Mouse (Mus musculus): ENCODE results near the gene Pitpnc1. TPM values are rescaled to one million over a fixed set of nuclear protein-coding genes. Genes with fewer than 3 reads are reported as not detected.

Gene Pitpnc1
- total and polyA plus RNA-seq, 2 experiments: 3.5 to 9.4 TPM

DNA sequence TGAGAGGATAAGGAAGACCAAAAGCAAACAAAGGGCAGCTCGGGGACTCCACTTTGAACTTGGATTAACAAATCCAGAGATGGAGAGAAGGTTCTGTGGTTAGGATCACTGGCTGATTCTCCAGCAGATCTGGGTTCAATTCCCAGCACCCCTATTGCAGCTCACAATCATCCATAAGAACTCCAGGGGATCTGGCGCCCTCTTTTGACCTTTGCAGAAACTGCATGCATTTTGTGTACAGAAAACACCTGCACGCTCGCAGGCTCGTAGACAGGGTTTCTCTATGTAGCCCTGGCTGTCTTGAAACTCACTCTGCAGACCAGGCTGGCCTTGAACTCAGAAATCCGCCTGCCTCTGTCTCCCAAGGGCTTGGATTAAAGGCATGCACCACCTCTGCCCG, 219.0 kb downstream of the Pitpnc1 start:
- Histone ChIP-seq H3K9ac (ENCODE audit: low read depth, low read length) (no peak overlapping the region), H3K27ac (replicated peaks; ENCODE audit: insufficient read depth, low read depth, low read length) (no peak overlapping the region), H3K4me3 (ENCODE audit: insufficient read depth, low read depth, low read length) (no peak overlapping the region), H3K4me1 (ENCODE audit: control insufficient read depth, insufficient read depth, low read length) (no peaks in the 10 kb centered on the region), H3K36me3 (ENCODE audit: control insufficient read depth, insufficient read depth, low read length) (peaks cover 21% of the 10 kb centered on the region; the same call in 1 of the 2 replicates), H3K79me2 (ENCODE audit: control insufficient read depth, insufficient read depth, low read length) (peaks cover 3% of the 10 kb centered on the region; the same call in 1 of the 2 replicates), H3K27me3 (ENCODE audit: control insufficient read depth, insufficient read depth, low read length) (no peaks in the 10 kb centered on the region)
- WGBS: 95% methylated on average over 7 of the region's 7 CpGs
- DNase-seq (ENCODE audit: extremely low read depth, low read depth, low spot score): no peak
- TF ChIP-seq POLR2A (IDR thresholded peaks at IDR 0.05; ENCODE audit: extremely low read depth, insufficient read depth, low read length) (no peak), CTCF (IDR thresholded peaks at IDR 0.05; ENCODE audit: low read depth, low read length) (no peak; the same call in 1 of the 2 replicates)

DNA sequence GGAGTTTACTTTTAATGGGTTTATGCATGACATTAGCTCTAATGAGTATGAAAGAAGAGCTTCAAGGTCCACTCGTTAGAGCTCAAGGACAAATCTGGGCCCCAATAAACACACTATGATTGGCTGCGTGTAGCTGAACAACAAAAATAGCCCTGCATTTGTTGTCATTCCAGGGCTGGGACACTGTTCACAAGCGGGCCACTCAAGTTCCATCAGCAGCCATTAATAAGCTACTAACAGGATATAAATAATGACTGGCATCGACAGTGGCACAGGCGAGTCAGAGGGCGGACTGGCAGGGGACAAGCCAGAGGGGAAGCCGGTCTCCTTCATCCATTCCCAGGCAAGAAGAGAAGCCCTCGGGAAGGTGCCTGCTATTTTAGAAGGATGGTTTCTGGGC, 219.6 kb downstream of the Pitpnc1 start:
- Histone ChIP-seq H3K79me2 (ENCODE audit: control insufficient read depth, insufficient read depth, low read length) (peaks cover 3% of the 10 kb centered on the region; the same call in 1 of the 2 replicates), H3K4me1 (ENCODE audit: control insufficient read depth, insufficient read depth, low read length) (no peaks in the 10 kb centered on the region), H3K9ac (ENCODE audit: low read depth, low read length) (no peak overlapping the region), H3K27ac (replicated peaks; ENCODE audit: insufficient read depth, low read depth, low read length) (no peak overlapping the region), H3K27me3 (ENCODE audit: control insufficient read depth, insufficient read depth, low read length) (no peaks in the 10 kb centered on the region), H3K36me3 (ENCODE audit: control insufficient read depth, insufficient read depth, low read length) (peaks cover 21% of the 10 kb centered on the region; the same call in 1 of the 2 replicates), H3K4me3 (ENCODE audit: insufficient read depth, low read depth, low read length) (no peak overlapping the region)
- 96% methylated on average over 8 of the region's 8 CpGs for WGBS
- no peak for TF ChIP-seq CTCF (IDR thresholded peaks at IDR 0.05; ENCODE audit: low read depth, low read length)
- no peak for TF ChIP-seq POLR2A (IDR thresholded peaks at IDR 0.05; ENCODE audit: extremely low read depth, insufficient read depth, low read length)
- DNase-seq (ENCODE audit: extremely low read depth, low read depth, low spot score): no peak

DNA sequence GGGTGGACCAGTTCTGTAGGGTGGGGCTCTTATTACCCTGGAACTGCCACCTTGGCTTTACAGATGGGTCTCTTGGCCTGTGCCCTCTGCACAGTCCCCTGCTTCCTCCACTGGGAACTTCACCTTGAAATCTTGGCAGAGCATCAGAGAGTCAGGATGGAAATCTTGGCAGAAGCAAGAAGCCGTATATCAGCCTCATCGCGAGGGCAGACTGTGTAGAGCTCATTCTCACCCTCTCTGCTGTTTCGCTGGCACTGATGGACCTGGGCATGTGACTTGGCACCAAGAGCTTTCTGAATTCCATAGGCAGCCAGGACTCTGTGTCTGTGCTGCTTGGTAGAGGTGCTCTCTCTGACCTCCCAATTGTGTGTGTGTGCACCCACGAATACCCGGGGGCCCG, 221.7 kb downstream of the Pitpnc1 start:
- Histone ChIP-seq H3K4me3 (ENCODE audit: insufficient read depth, low read depth, low read length) (no peak overlapping the region), H3K27ac (replicated peaks; ENCODE audit: insufficient read depth, low read depth, low read length) (no peak overlapping the region), H3K36me3 (ENCODE audit: control insufficient read depth, insufficient read depth, low read length) (peaks cover 21% of the 10 kb centered on the region; the same call in 1 of the 2 replicates), H3K27me3 (ENCODE audit: control insufficient read depth, insufficient read depth, low read length) (no peaks in the 10 kb centered on the region), H3K9ac (ENCODE audit: low read depth, low read length) (no peak overlapping the region), H3K4me1 (ENCODE audit: control insufficient read depth, insufficient read depth, low read length) (no peaks in the 10 kb centered on the region), H3K79me2 (ENCODE audit: control insufficient read depth, insufficient read depth, low read length) (peaks cover 3% of the 10 kb centered on the region; the same call in 1 of the 2 replicates)
- no peak for DNase-seq (ENCODE audit: extremely low read depth, low read depth, low spot score)
- 79% methylated on average over 7 of the region's 7 CpGs for WGBS
- no peak for TF ChIP-seq POLR2A (IDR thresholded peaks at IDR 0.05; ENCODE audit: extremely low read depth, insufficient read depth, low read length)
- TF ChIP-seq CTCF (IDR thresholded peaks at IDR 0.05; ENCODE audit: low read depth, low read length): no peak

DNA sequence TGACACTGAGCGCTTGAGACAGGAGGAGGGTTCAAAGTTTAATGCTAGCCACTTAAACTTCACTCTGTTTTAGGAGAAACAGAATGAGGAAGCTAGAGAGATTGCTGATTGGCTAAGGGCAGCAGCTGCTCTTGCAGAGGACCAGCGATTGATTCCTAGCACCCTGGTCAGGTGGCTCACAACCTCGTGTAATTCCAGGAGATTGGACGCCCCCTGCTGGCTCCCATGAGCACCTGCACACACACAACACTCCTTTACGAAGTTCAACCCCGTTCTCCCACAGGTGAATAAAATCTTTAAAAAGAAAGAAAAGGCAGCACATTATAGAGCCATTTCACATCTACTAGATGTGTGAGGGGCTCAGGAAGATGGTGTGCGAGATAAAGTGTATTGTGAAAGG, 224.8 kb downstream of the Pitpnc1 start:
- TF ChIP-seq POLR2A (IDR thresholded peaks at IDR 0.05; ENCODE audit: extremely low read depth, insufficient read depth, low read length) (no peak), CTCF (IDR thresholded peaks at IDR 0.05; ENCODE audit: low read depth, low read length) (peak; percentile 19; the same call in 1 of the 2 replicates)
- Histone ChIP-seq H3K4me1 (ENCODE audit: control insufficient read depth, insufficient read depth, low read length) (no peaks in the 10 kb centered on the region), H3K36me3 (ENCODE audit: control insufficient read depth, insufficient read depth, low read length) (peaks cover 11% of the 10 kb centered on the region; the same call in 1 of the 2 replicates), H3K79me2 (ENCODE audit: control insufficient read depth, insufficient read depth, low read length) (peaks cover 3% of the 10 kb centered on the region; the same call in 1 of the 2 replicates), H3K27me3 (ENCODE audit: control insufficient read depth, insufficient read depth, low read length) (no peaks in the 10 kb centered on the region), H3K27ac (replicated peaks; ENCODE audit: insufficient read depth, low read depth, low read length) (no peak overlapping the region), H3K9ac (ENCODE audit: low read depth, low read length) (no peak overlapping the region), H3K4me3 (ENCODE audit: insufficient read depth, low read depth, low read length) (no peak overlapping the region)
- WGBS: 95% methylated on average over 7 of the region's 7 CpGs
- no peak for DNase-seq (ENCODE audit: extremely low read depth, low read depth, low spot score)

DNA sequence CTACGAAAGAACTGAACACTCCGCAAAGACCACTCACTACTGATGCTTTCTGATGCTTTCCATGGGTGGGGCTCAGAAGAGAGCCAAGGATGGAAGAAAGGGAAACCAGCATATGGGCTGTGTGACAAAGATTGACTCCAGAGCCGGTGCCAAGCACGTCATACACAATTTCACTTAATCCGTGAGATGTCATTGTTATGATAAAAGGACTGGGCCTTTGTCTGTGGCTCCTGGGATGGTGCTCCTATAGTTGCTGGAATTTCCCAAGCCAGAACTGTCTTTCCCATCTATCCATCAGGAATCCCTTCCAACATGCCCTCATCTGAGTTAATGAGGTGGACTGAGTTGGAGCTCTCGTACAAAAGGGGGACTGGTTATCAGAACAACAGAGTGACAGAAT, 227.4 kb downstream of the Pitpnc1 start:
- WGBS: 93% methylated on average over 6 of the region's 6 CpGs
- Histone ChIP-seq H3K4me3 (ENCODE audit: insufficient read depth, low read depth, low read length) (no peak overlapping the region), H3K4me1 (ENCODE audit: control insufficient read depth, insufficient read depth, low read length) (no peaks in the 10 kb centered on the region), H3K27ac (replicated peaks; ENCODE audit: insufficient read depth, low read depth, low read length) (no peak overlapping the region), H3K9ac (ENCODE audit: low read depth, low read length) (no peak overlapping the region), H3K27me3 (ENCODE audit: control insufficient read depth, insufficient read depth, low read length) (no peaks in the 10 kb centered on the region), H3K36me3 (ENCODE audit: control insufficient read depth, insufficient read depth, low read length) (no peaks in the 10 kb centered on the region), H3K79me2 (ENCODE audit: control insufficient read depth, insufficient read depth, low read length) (peaks cover 9% of the 10 kb centered on the region; the same call in 1 of the 2 replicates)
- no peak for TF ChIP-seq CTCF (IDR thresholded peaks at IDR 0.05; ENCODE audit: low read depth, low read length)
- no peak for TF ChIP-seq POLR2A (IDR thresholded peaks at IDR 0.05; ENCODE audit: extremely low read depth, insufficient read depth, low read length)
- DNase-seq (ENCODE audit: extremely low read depth, low read depth, low spot score): no peak

DNA sequence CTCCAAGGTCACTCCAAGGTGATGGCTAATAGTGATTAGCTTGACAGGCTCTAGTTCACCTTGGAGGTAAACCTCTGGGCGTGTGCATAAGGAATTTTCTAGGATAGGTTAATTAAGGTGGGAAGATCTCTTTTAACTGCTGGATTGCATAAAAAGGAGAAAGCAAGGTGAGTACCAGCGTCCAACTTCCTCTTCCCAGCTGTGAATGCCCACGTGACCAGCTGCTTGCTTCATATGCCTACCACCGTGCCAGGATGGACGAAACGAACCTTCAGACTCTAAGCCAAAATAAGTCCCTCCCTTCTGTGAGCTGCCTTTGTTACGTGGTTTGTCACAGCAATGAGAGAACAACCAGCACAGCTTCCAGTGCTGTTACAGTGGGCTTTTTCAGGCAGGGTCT, 228.8 kb downstream of the Pitpnc1 start:
- H3K79me2 ChIP-seq (ENCODE audit: control insufficient read depth, insufficient read depth, low read length): peaks cover 9% of the 10 kb centered on the region; the same call in 1 of the 2 replicates
- 42% methylated on average over 7 of the region's 7 CpGs for WGBS
- no peaks in the 10 kb centered on the region for H3K27me3 ChIP-seq (ENCODE audit: control insufficient read depth, insufficient read depth, low read length)
- no peak overlapping the region for H3K27ac ChIP-seq (replicated peaks; ENCODE audit: insufficient read depth, low read depth, low read length)
- no peak overlapping the region for H3K4me3 ChIP-seq (ENCODE audit: insufficient read depth, low read depth, low read length)
- peak; percentile 93 for DNase-seq (ENCODE audit: extremely low read depth, low read depth, low spot score)
- H3K4me1 ChIP-seq (ENCODE audit: control insufficient read depth, insufficient read depth, low read length): no peaks in the 10 kb centered on the region
- no peaks in the 10 kb centered on the region for H3K36me3 ChIP-seq (ENCODE audit: control insufficient read depth, insufficient read depth, low read length)
- no peak for TF ChIP-seq POLR2A (IDR thresholded peaks at IDR 0.05; ENCODE audit: extremely low read depth, insufficient read depth, low read length)
- TF ChIP-seq CTCF (IDR thresholded peaks at IDR 0.05; ENCODE audit: low read depth, low read length): no peak
- no peak overlapping the region for H3K9ac ChIP-seq (ENCODE audit: low read depth, low read length)
